Mouse (Mus musculus) MEL (cell line): Measurements from ENCODE around the gene Txn2. TPM values are rescaled to one million over a fixed set of nuclear protein-coding genes. Genes with fewer than 3 reads are reported as not detected.

Source experiments
- DNase-seq: peaks from one replicate; pipeline ENCODE4 v3.0.0; 2011; ENCODE audit warnings: low read depth, low spot score
- H3K27ac ChIP-seq: 2 replicates; pipeline ENCODE4 v1.5.1; 2012; ENCODE audit warnings: low read depth, mild to moderate bottlenecking, control low read depth, low read length, moderate library complexity; ENCODE audit not compliant: control insufficient read depth
- H3K27me3 ChIP-seq, 2 experiments: fragments of 150-350 bp in 1 of 2; sonication (generic) in 1 of 2; 2 replicates each; pipeline ENCODE4 v1.6.1; 2012; ENCODE audit warnings: low read length in 2 of 2, mild to moderate bottlenecking in 2 of 2, improper control_type of control experiment in 1 of 2, moderate library complexity in 1 of 2; ENCODE audit not compliant: insufficient read depth in 2 of 2, control insufficient read depth in 1 of 2
- H3K36me3 ChIP-seq, 2 experiments: 2 replicates each; pipeline ENCODE4 v1.6.1; 2012 to 2014; ENCODE audit warnings: low read length in 2 of 2, improper control_type of control experiment in 1 of 2, inconsistent platforms in 1 of 2, mild to moderate bottlenecking in 1 of 2; ENCODE audit not compliant: insufficient read depth in 2 of 2, control insufficient read depth in 1 of 2
- H3K4me1 ChIP-seq, 2 experiments: fragments of 150-350 bp in 1 of 2; sonication (generic) in 1 of 2; 2 replicates each; pipeline ENCODE4 v1.6.1; 2012; ENCODE audit warnings: low read length in 2 of 2, improper control_type of control experiment in 1 of 2, mild to moderate bottlenecking in 1 of 2; ENCODE audit not compliant: insufficient read depth in 2 of 2, control insufficient read depth in 1 of 2
- H3K4me3 ChIP-seq, 2 experiments: fragments of 150-350 bp in 1 of 2; sonication (generic) in 1 of 2; 2 replicates each; pipeline ENCODE4 v1.5.1; 2012; ENCODE audit warnings: low read depth in 2 of 2, low read length in 2 of 2, mild to moderate bottlenecking in 2 of 2, moderate library complexity in 2 of 2, control low read depth in 1 of 2, improper control_type of control experiment in 1 of 2; ENCODE audit not compliant: control insufficient read depth in 1 of 2, insufficient read depth in 1 of 2
- H3K79me2 ChIP-seq: 2 replicates; pipeline ENCODE4 v1.6.1; 2012; ENCODE audit warnings: mild to moderate bottlenecking, low read length, moderate library complexity; ENCODE audit not compliant: control insufficient read depth, poor library complexity, insufficient read depth
- H3K9ac ChIP-seq: 2 replicates; pipeline ENCODE4 v1.6.1; 2012; ENCODE audit warnings: low read depth, mild to moderate bottlenecking, control low read depth, low read length, moderate library complexity; ENCODE audit not compliant: control insufficient read depth, poor library complexity, severe bottlenecking
- H3K9me3 ChIP-seq: fragments of 150-350 bp; sonication (generic); replicated peaks from 2 replicates; pipeline ENCODE4 v1.6.1; 2012; ENCODE audit warnings: mild to moderate bottlenecking, low read length, improper control_type of control experiment, moderate library complexity; ENCODE audit not compliant: insufficient read depth
- BHLHE40 ChIP-seq: IDR thresholded peaks from 2 replicates; pipeline ENCODE4 v1.6.1; 2012; ENCODE audit warnings: low read depth, mild to moderate bottlenecking, inconsistent platforms, low read length, improper control_type of control experiment, borderline replicate concordance
- ELF1 ChIP-seq: IDR thresholded peaks from 2 replicates; pipeline ENCODE4 v1.6.1; 2014; ENCODE audit warnings: low read depth, mild to moderate bottlenecking, inconsistent platforms, low read length, improper control_type of control experiment, moderate library complexity
- EP300 ChIP-seq, 2 experiments: IDR thresholded peaks; 2 replicates each; pipeline ENCODE4 v1.6.1; 2011; ENCODE audit warnings: improper control_type of control experiment in 2 of 2, low read length in 2 of 2, low read depth in 1 of 2, mild to moderate bottlenecking in 1 of 2
- GABPA ChIP-seq: IDR thresholded peaks from 2 replicates; pipeline ENCODE4 v1.6.1; 2012; ENCODE audit warnings: low read depth, mild to moderate bottlenecking, inconsistent platforms, low read length, improper control_type of control experiment, moderate library complexity
- HCFC1 ChIP-seq: IDR thresholded peaks from 2 replicates; pipeline ENCODE4 v1.6.1; 2012; ENCODE audit warnings: low read depth, mild to moderate bottlenecking, inconsistent platforms, low read length, improper control_type of control experiment, moderate library complexity
- JUND ChIP-seq: IDR thresholded peaks from 2 replicates; pipeline ENCODE4 v1.6.1; 2011; ENCODE audit warnings: low read depth, mild to moderate bottlenecking, improper control_type of control experiment, low read length
- MXI1 ChIP-seq: IDR thresholded peaks from 2 replicates; pipeline ENCODE4 v1.6.1; 2011; ENCODE audit warnings: mild to moderate bottlenecking, low read depth, low read length, improper control_type of control experiment
- NRF1 ChIP-seq: IDR thresholded peaks from 2 replicates; pipeline ENCODE4 v1.6.1; 2014; ENCODE audit warnings: low read depth, mild to moderate bottlenecking, inconsistent platforms, low read length, improper control_type of control experiment, moderate library complexity; ENCODE audit not compliant: poor library complexity, insufficient read depth, severe bottlenecking
- POLR2AphosphoS2 ChIP-seq: IDR thresholded peaks from 2 replicates; pipeline ENCODE4 v1.6.1; 2011; ENCODE audit warnings: low read length, improper control_type of control experiment
- POLR2AphosphoS5 ChIP-seq: IDR thresholded peaks from 2 replicates; pipeline ENCODE4 v1.6.1; 2012; ENCODE audit warnings: low read depth, borderline replicate concordance, mild to moderate bottlenecking, inconsistent platforms, low read length, moderate library complexity, mixed read lengths
- RAD21 ChIP-seq: IDR thresholded peaks from 2 replicates; pipeline ENCODE4 v1.6.1; 2011; ENCODE audit warnings: mild to moderate bottlenecking, low read depth, low read length, improper control_type of control experiment
- TAL1 ChIP-seq: IDR thresholded peaks from 2 replicates; pipeline ENCODE4 v1.6.1; 2012; ENCODE audit warnings: mild to moderate bottlenecking, inconsistent platforms, low read length, moderate library complexity, mixed read lengths
- TBP ChIP-seq: IDR thresholded peaks from 2 replicates; pipeline ENCODE4 v1.8.0; 2011; ENCODE audit warnings: low read depth, low read length, improper control_type of control experiment
- ZC3H11A ChIP-seq: IDR thresholded peaks from 2 replicates; pipeline ENCODE4 v1.6.1; 2012; ENCODE audit warnings: low read depth, mild to moderate bottlenecking, inconsistent platforms, low read length, improper control_type of control experiment
- ZMIZ1 ChIP-seq: IDR thresholded peaks from 2 replicates; pipeline ENCODE4 v1.6.1; 2012; ENCODE audit warnings: low read depth, mild to moderate bottlenecking, inconsistent platforms, low read length, improper control_type of control experiment, moderate library complexity
- polyA plus RNA-seq, 2 experiments: library from polyadenylated mRNA; stranded (reverse) in 1 of 2; unstranded in 1 of 2; fragments of >175 nt in 1 of 2; fragments of >200 nt in 1 of 2; gene quantifications; 2 replicates each; pipeline versions ENCODE4 v1.2.1 to v1.2.4; 2012; ENCODE audit warnings: low replicate concordance in 2 of 2, low read depth in 1 of 2; ENCODE audit not compliant: insufficient read length in 2 of 2, insufficient read depth in 1 of 2, missing spikeins in 1 of 2
- total RNA-seq: library from RNA; depleted of rRNA; stranded (reverse); fragments of 300-350 nt; gene quantifications from 2 replicates; pipeline ENCODE4 v1.2.3, GENCODE M21; 2012

Gene Txn2
- total and polyA plus RNA-seq, 3 experiments = 114 to 416 (median 207) TPM

DNA sequence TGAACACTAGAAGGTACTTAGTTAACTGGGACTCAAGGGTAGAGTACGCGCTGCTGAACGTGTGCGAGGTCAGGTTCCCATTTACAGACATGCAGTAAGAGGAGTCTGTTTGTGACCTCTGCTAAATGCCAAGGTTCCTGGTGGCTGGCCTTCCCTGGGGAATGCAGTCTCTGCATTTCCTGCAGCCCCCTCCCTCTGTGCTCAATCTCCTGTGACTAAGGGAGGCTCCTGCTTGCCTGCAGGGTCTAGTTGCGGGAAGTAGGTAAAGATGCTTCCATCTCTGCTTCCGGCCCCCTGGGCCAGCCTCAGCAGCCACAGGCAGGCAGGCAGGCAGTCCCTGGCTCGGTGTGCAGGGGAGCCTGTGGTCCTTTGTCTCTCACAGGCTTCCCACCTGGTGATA, 16.2 kb downstream of the Txn2 start:
- H3K27ac ChIP-seq = no peak overlapping the region
- H3K79me2 ChIP-seq = no peaks in the 10 kb centered on the region
- H3K9me3 ChIP-seq = no peaks in the 10 kb centered on the region
- no peak overlapping the region for H3K9ac ChIP-seq
- peaks cover 0 to 2% of the 10 kb centered on the region in 2 experiments; a peak in 1 of 4 replicates for H3K36me3 ChIP-seq
- no peak for TF ChIP-seq ZMIZ1
- TF ChIP-seq ZC3H11A = no peak
- no peaks in the 10 kb centered on the region for H3K27me3 ChIP-seq
- no peaks in the 10 kb centered on the region for H3K4me1 ChIP-seq
- DNase-seq = no peak
- no peak overlapping the region for H3K4me3 ChIP-seq

DNA sequence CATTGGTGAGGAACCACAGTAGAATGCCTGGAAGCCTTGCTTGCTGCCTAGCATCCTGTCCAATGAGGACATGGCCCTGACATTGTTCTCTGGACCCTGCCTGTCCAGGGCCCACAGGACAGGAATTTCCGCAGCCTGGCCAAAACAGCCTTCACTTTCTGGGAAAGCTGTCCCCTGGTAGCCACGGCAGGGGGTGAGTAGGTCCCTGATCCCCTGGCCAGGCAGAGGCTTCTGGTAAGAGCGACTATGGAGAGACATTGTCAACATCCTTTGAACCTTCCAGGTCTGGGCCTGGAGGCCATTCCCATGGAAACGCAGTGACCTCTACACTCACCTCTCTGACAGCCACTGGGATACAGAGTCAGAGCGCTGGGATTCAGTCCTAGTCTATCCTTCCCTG, 16.8 kb downstream of the Txn2 start:
- Histone ChIP-seq H3K4me1 (no peaks in the 10 kb centered on the region), H3K27ac (no peak overlapping the region), H3K79me2 (no peaks in the 10 kb centered on the region), H3K36me3 (peaks cover 0 to 2% of the 10 kb centered on the region in 2 experiments; a peak in 1 of 4 replicates), H3K4me3 (no peak overlapping the region), H3K27me3 (no peaks in the 10 kb centered on the region), H3K9ac (no peak overlapping the region), H3K9me3 (no peaks in the 10 kb centered on the region)
- no peak for DNase-seq
- no peak for TF ChIP-seq ELF1
- TF ChIP-seq MXI1 = no peak
- no peak for TF ChIP-seq GABPA
- TF ChIP-seq HCFC1 = no peak

DNA sequence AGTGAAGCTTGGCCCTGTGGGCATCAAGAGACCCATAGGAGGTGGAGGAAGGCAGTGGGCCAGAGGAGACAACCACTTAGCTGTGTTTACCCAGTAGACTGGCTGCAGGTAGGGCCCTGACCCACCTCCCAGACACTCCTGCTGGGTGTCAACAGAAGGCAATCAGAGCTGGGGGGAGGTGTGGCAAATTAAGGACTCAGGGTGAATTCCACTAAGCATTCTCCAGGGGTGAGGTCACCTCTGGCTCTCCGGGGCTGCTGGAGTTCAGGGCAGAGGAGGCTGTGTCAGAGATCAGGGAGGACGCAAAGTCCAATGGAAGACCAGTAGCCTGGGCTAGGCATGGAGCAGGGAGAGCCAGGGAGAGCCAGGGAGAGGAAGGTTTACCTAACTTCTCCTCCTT, 17.7 kb downstream of the Txn2 start:
- no peaks in the 10 kb centered on the region for H3K27me3 ChIP-seq
- no peaks in the 10 kb centered on the region for H3K36me3 ChIP-seq
- H3K9ac ChIP-seq = no peak overlapping the region
- H3K27ac ChIP-seq = no peak overlapping the region
- TF ChIP-seq POLR2AphosphoS2 (no peak), POLR2AphosphoS5 (no peak), TAL1 (no peak), NRF1 (no peak), JUND (no peak), TBP (no peak), RAD21 (no peak), BHLHE40 (no peak), EP300 (IDR thresholded peaks at IDR 0.05; ENCODE audit: low read depth in 1 of 2, low read length in 2 of 2) (no peak)
- no peak overlapping the region for H3K4me3 ChIP-seq
- H3K79me2 ChIP-seq = no peaks in the 10 kb centered on the region
- no peaks in the 10 kb centered on the region for H3K9me3 ChIP-seq
- no peaks in the 10 kb centered on the region for H3K4me1 ChIP-seq
- DNase-seq = no peak
